Mouse (Mus musculus): ENCODE results near the gene Prss50. TPM values are rescaled to one million over a fixed set of nuclear protein-coding genes. Genes with fewer than 3 reads are reported as not detected.

The Prss50 gene
- total RNA-seq, 4 experiments from 2014 or later: not detected

GRCm38 (mm10) chr9:110875288-110875695, 17.5 kb downstream of the Prss50 start:
- DNase-seq: no peak

- DNase-seq: no peak
These were observed 19.6 kb downstream of the Prss50 start for GRCm38 (mm10) chr9:110877353-110877752.

- peak; percentile 58 for DNase-seq
These were observed 20.1 kb downstream of the Prss50 start for GRCm38 (mm10) chr9:110877888-110878287.

GRCm38 (mm10) chr9:110879191-110879920, 21.6 kb downstream of the Prss50 start, which contains the start of gene Als2cl:
Gene Als2cl, plus strand, starts transcription at chr9:110879870.
- peak; percentile 43 for DNase-seq

- DNase-seq: peak; percentile 72
These were observed 22.3 kb downstream of the Prss50 start, which contains the start of gene Tmie for GRCm38 (mm10) chr9:110879998-110880561. Gene Tmie, minus strand, starts transcription at chr9:110880113.

GRCm38 (mm10) chr9:110880772-110881171, 23.0 kb downstream of the Prss50 start:
- peak; percentile 46 for DNase-seq

- DNase-seq: no peak
These were observed 24.2 kb downstream of the Prss50 start for GRCm38 (mm10) chr9:110881953-110882352.

GRCm38 (mm10) chr9:110887388-110888303, 29.9 kb downstream of the Prss50 start:
- DNase-seq: no peak

GRCm38 (mm10) chr9:110888935-110889334, 31.2 kb downstream of the Prss50 start:
- no peak for DNase-seq

- DNase-seq: no peak
These were observed 32.4 kb downstream of the Prss50 start for GRCm38 (mm10) chr9:110890026-110890783.

- DNase-seq: no peak
These were observed 33.5 kb downstream of the Prss50 start for GRCm38 (mm10) chr9:110891077-110891828.

- DNase-seq: no peak
These were observed 34.8 kb downstream of the Prss50 start for GRCm38 (mm10) chr9:110892552-110892951.

GRCm38 (mm10) chr9:110893429-110893828, 35.7 kb downstream of the Prss50 start:
- DNase-seq: no peak

GRCm38 (mm10) chr9:110895507-110895906, 37.7 kb downstream of the Prss50 start:
- DNase-seq: no peak

- DNase-seq: no peak
These were observed 38.2 kb downstream of the Prss50 start for GRCm38 (mm10) chr9:110895994-110896393.

GRCm38 (mm10) chr9:110896595-110896994, 38.8 kb downstream of the Prss50 start:
- no peak for DNase-seq

- no peak for DNase-seq
These were observed 41.8 kb downstream of the Prss50 start for GRCm38 (mm10) chr9:110899451-110900008.

GRCm38 (mm10) chr9:110901204-110901603, 43.4 kb downstream of the Prss50 start:
- no peak for DNase-seq

GRCm38 (mm10) chr9:110902271-110902670, 44.5 kb downstream of the Prss50 start:
- DNase-seq: no peak

- DNase-seq: no peak
These were observed 49.6 kb downstream of the Prss50 start for GRCm38 (mm10) chr9:110907201-110907837.

Data from adrenal gland, adult 8-10 months (tissue).